ENCODE assay signal across 15 mouse cellular contexts in the genomic region with DNA sequence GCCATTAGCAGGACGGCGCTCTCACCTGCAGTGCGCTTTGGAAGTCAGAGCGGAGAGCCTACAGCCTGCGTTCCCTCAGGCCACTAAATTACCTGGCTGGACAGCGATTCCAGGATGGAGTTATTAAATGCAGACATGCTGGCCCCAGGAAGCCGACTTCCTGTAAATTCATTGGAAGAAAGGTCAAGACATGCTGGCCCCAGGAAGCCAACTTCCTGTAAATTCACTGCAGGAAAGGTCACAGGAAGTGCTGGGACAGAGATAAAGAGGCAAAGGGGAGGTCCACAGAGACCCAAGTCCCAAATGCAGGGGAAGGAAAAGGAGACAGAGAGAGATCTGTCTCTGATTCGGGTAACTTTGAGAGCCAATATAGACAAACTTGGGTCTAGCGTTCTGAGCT.
DNase-seq lines count a peak whose midpoint lies in the region; ATAC-seq and TF ChIP-seq lines count a peak whose summit lies in the region.
"Had no signal": no experiment of that assay in that cellular context is flagged by ENCODE, and none has a peak within 500 bp of the region (broad histone marks: within the 10 kb centered on the region; RNA-seq: fewer than 3 reads in every experiment).

No protein-coding gene starts in this region.

- ATAC-seq in kidney, embryonic 16.5 days (ENCODE audit: low FRiP score, low TSS enrichment), result no peak
- no peak for ATAC-seq in midbrain, embryonic 15.5 days (replicated peaks)
- no peak for ATAC-seq in forebrain, postnatal 0 days
- ATAC-seq: forebrain, embryonic 15.5 days had no signal

- no peak overlapping the region for H3K4me3 ChIP-seq in kidney, embryonic 16.5 days (ENCODE audit: low read length)
- no peak overlapping the region for H3K4me3 ChIP-seq in cerebellum, adult 2 months (replicated peaks; ENCODE audit: insufficient read depth, low read depth, low read length)
- H3K4me3 ChIP-seq in midbrain, embryonic 15.5 days, result no peak overlapping the region
- no peak overlapping the region for H3K4me3 ChIP-seq in forebrain, postnatal 0 days (ENCODE audit: low read depth, low read length)
- H3K4me3 ChIP-seq: embryonic facial prominence, embryonic 12.5 days; forebrain, embryonic 15.5 days; layer of hippocampus, adult 2 months; stomach, embryonic 15.5 days had no signal

- H3K4me1 ChIP-seq in kidney, embryonic 16.5 days (ENCODE audit: insufficient read depth, low read length), result peaks cover 2% of the 10 kb centered on the region; the same call in 1 of the 2 replicates
- H3K4me1 ChIP-seq in cerebellum, adult 2 months (ENCODE audit: control insufficient read depth, insufficient read depth, low read length), result peaks cover 7% of the 10 kb centered on the region; the same call in 1 of the 2 replicates
- H3K4me1 ChIP-seq in midbrain, embryonic 15.5 days, result peaks cover 4% of the 10 kb centered on the region; the same call in 1 of the 2 replicates
- no peaks in the 10 kb centered on the region for H3K4me1 ChIP-seq in forebrain, postnatal 0 days (ENCODE audit: insufficient read depth)
- H3K4me1 ChIP-seq: embryonic facial prominence, embryonic 12.5 days; stomach, embryonic 15.5 days had no signal

- no peak for TF ChIP-seq POLR2A in cerebellum, adult 2 months (IDR thresholded peaks at IDR 0.05; ENCODE audit: borderline replicate concordance, insufficient read depth, low read length)

- no peak overlapping the region for H3K4me2 ChIP-seq in kidney, embryonic 16.5 days (replicated peaks; ENCODE audit: low read depth, low read length)
- H3K4me2 ChIP-seq in midbrain, embryonic 15.5 days, result no peak overlapping the region
- H3K4me2 ChIP-seq in forebrain, postnatal 0 days (ENCODE audit: low read depth), result no peak overlapping the region
- H3K4me2 ChIP-seq: embryonic facial prominence, embryonic 12.5 days; forebrain, embryonic 15.5 days; hindbrain, embryonic 14.5 days; stomach, embryonic 15.5 days had no signal

- H3K9ac ChIP-seq in kidney, embryonic 16.5 days (replicated peaks; ENCODE audit: low read length), result no peak overlapping the region
- H3K9ac ChIP-seq in midbrain, embryonic 15.5 days, result no peak overlapping the region
- no peak overlapping the region for H3K9ac ChIP-seq in forebrain, postnatal 0 days
- H3K9ac ChIP-seq: embryonic facial prominence, embryonic 12.5 days; forebrain, embryonic 15.5 days; hindbrain, embryonic 14.5 days; stomach, embryonic 15.5 days had no signal

- no peak for TF ChIP-seq CTCF in cerebellum, adult 2 months (IDR thresholded peaks at IDR 0.05; ENCODE audit: borderline replicate concordance, insufficient read depth, low read depth, low read length)
- TF ChIP-seq CTCF in forebrain, postnatal 0 days (IDR thresholded peaks at IDR 0.05; ENCODE audit: low read depth), result no peak

- peak; percentile 69 for DNase-seq in kidney, adult 11 months
- peak; percentile 52 to 81 for DNase-seq in heart, adult 9 months (ENCODE audit: low spot score in 2 of 2)
- peak; percentile 60 to 80 for DNase-seq in kidney, postnatal 25 days
- peak; percentile 67 for DNase-seq in lung, postnatal 36 days
- DNase-seq in cerebellum, adult 2 months, result no peak
- DNase-seq in forebrain, postnatal 0 days, result no peak
- DNase-seq: cerebellum, adult 18-20 months; right cerebral cortex, postnatal 14 days had no signal

- WGBS in kidney, embryonic 16.5 days, result 44% methylated on average over 9 of the region's 9 CpGs
- 90% methylated on average over 9 of the region's 9 CpGs for WGBS in cerebellum, adult 2 months
- WGBS in midbrain, embryonic 15.5 days, result 84% methylated on average over 9 of the region's 9 CpGs
- WGBS in forebrain, postnatal 0 days, result 89% methylated on average over 9 of the region's 9 CpGs

- no peak overlapping the region for H3K27ac ChIP-seq in kidney, embryonic 16.5 days (ENCODE audit: low read length)
- no peak overlapping the region for H3K27ac ChIP-seq in cerebellum, adult 2 months (ENCODE audit: insufficient read depth, low read length)
- no peak overlapping the region for H3K27ac ChIP-seq in midbrain, embryonic 15.5 days
- H3K27ac ChIP-seq in forebrain, postnatal 0 days (ENCODE audit: low read depth, low read length), result no peak overlapping the region
- H3K27ac ChIP-seq: embryonic facial prominence, embryonic 12.5 days; forebrain, embryonic 15.5 days; hindbrain, embryonic 14.5 days; layer of hippocampus, adult 2 months; stomach, embryonic 15.5 days had no signal

- no peaks in the 10 kb centered on the region for H3K27me3 ChIP-seq in kidney, embryonic 16.5 days (ENCODE audit: insufficient read depth, low read length)
- H3K27me3 ChIP-seq in cerebellum, adult 2 months (ENCODE audit: control insufficient read depth, insufficient read depth, low read length), result peaks cover 1% of the 10 kb centered on the region; the same call in 1 of the 2 replicates
- no peaks in the 10 kb centered on the region for H3K27me3 ChIP-seq in midbrain, embryonic 15.5 days (replicated peaks)
- no peaks in the 10 kb centered on the region for H3K27me3 ChIP-seq in forebrain, postnatal 0 days (ENCODE audit: insufficient read depth, low read length)
- H3K27me3 ChIP-seq: embryonic facial prominence, embryonic 12.5 days; forebrain, embryonic 15.5 days; stomach, embryonic 15.5 days had no signal

- H3K9me3 ChIP-seq in kidney, embryonic 16.5 days (ENCODE audit: low read length), result no peaks in the 10 kb centered on the region
- no peaks in the 10 kb centered on the region for H3K9me3 ChIP-seq in midbrain, embryonic 15.5 days
- no peaks in the 10 kb centered on the region for H3K9me3 ChIP-seq in forebrain, postnatal 0 days (ENCODE audit: low read length)
- H3K9me3 ChIP-seq: embryonic facial prominence, embryonic 12.5 days; forebrain, embryonic 15.5 days; stomach, embryonic 15.5 days had no signal

- H3K36me3 ChIP-seq in kidney, embryonic 16.5 days (ENCODE audit: insufficient read depth, low read length), result no peaks in the 10 kb centered on the region
- H3K36me3 ChIP-seq in midbrain, embryonic 15.5 days (replicated peaks), result no peaks in the 10 kb centered on the region
- H3K36me3 ChIP-seq in forebrain, postnatal 0 days (ENCODE audit: insufficient read depth), result no peaks in the 10 kb centered on the region
- H3K36me3 ChIP-seq: embryonic facial prominence, embryonic 12.5 days; forebrain, embryonic 15.5 days; stomach, embryonic 15.5 days had no signal

Comparison
In these comparisons a context has a peak if more than half of its experiments do, and no peak if none do; other contexts are left out.
1. DNase-seq: peak in kidney, adult 11 months (single experiment), heart, adult 9 months (2 of 2), kidney, postnatal 25 days (2 of 2) and lung, postnatal 36 days (single experiment); none in cerebellum, adult 2 months (0 of 2) and forebrain, postnatal 0 days (single experiment).